Mouse (Mus musculus) left cerebral cortex, adult 8-10 months (tissue): ENCODE measurements at regions not wholly inside any gene's neighbourhood (a gene's known extent, or its start where the extent isn't known, plus 50 kb on each side); places are given as distances from the start of the nearest gene placed in this dataset.
"Not testable (repeated sequence)": the region's sequence is repeated elsewhere in the genome, so short reads cannot be mapped to it uniquely, and the experiment has no call there.

Source experiments
- DNase-seq, 2 experiments: peaks; one replicate each; pipeline ENCODE4 v3.0.0; 2022; ENCODE audit warnings: low spot score in 2 of 2

GRCm38 (mm10) chr4:45648884-45649577 lies 116.8 kb upstream of the Shb start:
- DNase-seq, result no peak

- no peak for DNase-seq
Measured at GRCm38 (mm10) chr4:45647514-45647913, 115.2 kb upstream of the Shb start.

- no peak for DNase-seq
Measured at GRCm38 (mm10) chr4:45642604-45643003, 110.3 kb upstream of the Shb start.

- no peak for DNase-seq
Measured at GRCm38 (mm10) chr4:45641272-45641671, 109.0 kb upstream of the Shb start.

DNA sequence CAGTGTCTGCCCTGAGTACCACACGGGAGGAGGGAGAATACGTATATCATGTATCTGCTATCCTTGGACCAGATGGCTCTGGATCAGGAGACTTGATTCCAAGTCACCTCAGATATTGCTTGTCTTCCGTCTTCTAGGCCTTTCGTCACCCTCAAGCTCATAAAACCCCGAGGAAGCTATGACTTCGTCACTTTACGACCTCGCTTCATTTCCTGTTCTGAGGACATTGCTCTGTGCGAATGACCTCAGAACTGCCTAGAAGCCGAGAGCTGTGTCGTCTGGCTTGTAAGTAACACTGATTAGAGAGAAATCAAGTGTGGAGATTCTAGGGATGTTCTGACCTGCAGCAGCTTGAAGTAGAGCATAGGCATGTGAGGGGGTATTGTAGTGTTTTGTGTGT lies 108.4 kb upstream of the Shb start:
- no peak for DNase-seq

- DNase-seq, result no peak
Measured at GRCm38 (mm10) chr4:45639397-45640034, 107.2 kb upstream of the Shb start.

GRCm38 (mm10) chr4:45638411-45638810 lies 106.1 kb upstream of the Shb start:
- DNase-seq, result no peak

GRCm38 (mm10) chr4:45631276-45632045 lies 99.2 kb upstream of the Shb start:
- DNase-seq, result no peak

GRCm38 (mm10) chr4:45625633-45626032 lies 93.4 kb upstream of the Shb start:
- no peak for DNase-seq

GRCm38 (mm10) chr4:45622017-45622416 lies 89.7 kb upstream of the Shb start:
- no peak for DNase-seq

DNA sequence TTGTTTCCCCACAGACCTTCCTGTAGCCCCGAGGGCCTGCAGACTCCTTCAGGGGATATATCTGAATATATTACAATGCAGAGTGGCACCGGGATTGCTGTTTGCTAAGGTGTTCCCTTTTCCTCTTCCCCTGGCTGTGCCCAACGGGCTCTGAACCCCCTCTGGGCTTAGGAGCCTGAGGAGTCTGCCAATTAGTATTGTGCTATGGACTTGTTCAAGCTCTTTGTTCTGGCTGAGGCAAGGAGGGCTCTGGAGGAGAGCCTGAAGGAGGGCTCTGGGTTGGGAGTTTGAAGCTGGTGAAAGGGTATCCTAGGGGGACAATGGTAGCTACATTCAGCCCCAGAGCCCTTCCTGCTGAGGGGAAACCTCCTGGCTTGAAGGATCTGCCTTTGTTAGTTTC lies 84.9 kb upstream of the Shb start:
- no peak for DNase-seq

DNA sequence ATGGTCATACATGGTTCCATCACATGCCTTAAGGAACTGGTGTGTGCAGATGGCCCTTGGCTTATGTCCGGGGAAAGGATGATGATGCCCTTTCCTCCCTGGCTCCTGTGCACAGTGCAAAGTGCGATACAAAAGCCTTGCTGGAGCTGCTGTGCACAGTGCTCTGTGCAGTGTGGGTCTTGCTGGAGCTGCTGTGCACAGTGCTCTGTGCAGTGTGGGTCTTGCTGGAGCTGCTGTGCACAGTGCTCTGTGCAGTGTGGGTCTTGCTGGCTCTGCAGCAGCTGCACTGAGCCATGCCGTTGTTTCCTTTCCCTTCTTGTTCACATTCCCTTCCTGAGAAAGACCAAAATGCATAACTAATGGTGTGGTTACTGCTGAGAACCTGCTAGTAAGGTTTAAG lies 81.2 kb upstream of the Shb start:
- DNase-seq, result not testable (repeated sequence)

DNA sequence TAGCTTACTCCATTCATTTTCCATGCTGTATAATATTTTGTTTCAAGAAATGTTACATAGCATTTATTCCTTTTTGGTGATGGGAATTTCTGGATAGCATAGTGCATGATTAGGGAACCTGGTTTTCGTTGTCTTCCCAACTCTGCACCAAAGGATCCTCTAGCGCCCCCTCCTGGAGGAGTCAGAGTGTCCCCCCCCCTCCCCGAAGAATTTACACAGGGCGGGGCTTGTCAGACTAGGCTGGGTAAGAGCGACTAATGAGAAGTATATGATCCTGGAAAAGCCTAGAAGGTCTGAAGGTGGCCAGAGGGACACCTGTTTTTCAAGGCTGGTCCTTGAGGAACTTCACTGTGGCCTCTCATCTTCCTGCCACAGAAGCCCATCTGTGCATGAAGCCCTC lies 79.9 kb upstream of the Shb start:
- DNase-seq, result no peak

GRCm38 (mm10) chr4:45610937-45611336 lies 78.7 kb upstream of the Shb start:
- no peak for DNase-seq

GRCm38 (mm10) chr4:45606578-45606977 lies 74.3 kb upstream of the Shb start:
- no peak for DNase-seq

- DNase-seq, result no peak
Measured at GRCm38 (mm10) chr4:45605681-45606080, 73.4 kb upstream of the Shb start.

- no peak for DNase-seq
Measured at GRCm38 (mm10) chr4:45604271-45604800, 72.1 kb upstream of the Shb start.

DNA sequence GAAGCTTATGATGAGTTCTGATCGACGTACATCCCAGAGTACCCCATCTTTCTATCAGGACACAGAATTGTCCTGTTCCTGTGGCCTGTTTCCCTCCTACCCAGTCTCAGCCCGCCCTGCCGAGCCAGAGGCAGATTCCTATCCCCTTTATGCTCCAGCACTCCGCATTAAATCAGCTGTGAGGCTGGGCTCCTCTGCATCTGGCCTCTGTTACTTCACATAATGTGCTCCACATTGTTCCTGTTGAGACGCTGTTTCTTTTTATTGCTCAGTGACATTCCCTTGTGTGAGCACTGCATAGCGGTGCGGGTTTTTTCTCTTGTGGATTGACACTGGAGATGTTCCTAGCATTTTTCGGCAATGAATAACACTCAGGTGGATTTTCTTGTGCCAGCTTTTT lies 68.2 kb upstream of the Shb start:
- DNase-seq, result no peak

DNA sequence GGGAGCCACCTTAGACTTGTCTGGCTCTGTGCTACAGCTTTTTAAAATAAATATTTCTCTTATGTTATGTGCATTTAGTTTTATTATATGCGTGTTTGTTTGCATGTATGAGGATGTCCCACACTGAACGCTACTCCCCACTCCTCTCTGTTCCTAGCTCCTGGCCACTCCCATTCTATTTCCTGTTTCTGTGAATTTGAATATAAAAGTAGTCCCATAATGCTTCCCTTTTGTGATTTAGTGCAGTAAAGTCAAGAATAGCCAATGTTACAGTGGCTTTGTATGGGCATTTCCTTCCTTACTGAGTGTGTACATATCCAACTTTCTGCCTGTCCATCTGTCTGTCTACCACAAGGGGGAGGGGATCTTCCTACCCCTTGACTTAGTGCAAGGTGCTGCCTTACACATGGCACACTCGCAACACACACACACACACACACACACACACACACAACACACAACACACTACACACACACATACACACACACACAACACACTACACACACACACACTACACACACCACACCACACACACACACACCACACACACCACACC lies 61.2 kb upstream of the Shb start:
- DNase-seq, result no peak

GRCm38 (mm10) chr4:45592766-45593165 lies 60.5 kb upstream of the Shb start:
- no peak for DNase-seq

GRCm38 (mm10) chr4:45591405-45592315 lies 59.4 kb upstream of the Shb start:
- no peak for DNase-seq
